Mouse (Mus musculus): ENCODE data around the gene Sdhc.
A peak's percentile ranks its signal among the peaks of the same experiment; 100 is the strongest.
"Not testable (repeated sequence)": the region's sequence is repeated elsewhere in the genome, so short reads cannot be mapped to it uniquely, and the experiment has no call there.

The Sdhc gene

GRCm38 (mm10) chr1:171169913-171170312, 19.5 kb upstream of the Sdhc start:
- ATAC-seq (ENCODE audit: insufficient number of reproducible peaks, low FRiP score, low TSS enrichment) = no peak

GRCm38 (mm10) chr1:171168906-171169305, 18.5 kb upstream of the Sdhc start:
- no peak for ATAC-seq (ENCODE audit: insufficient number of reproducible peaks, low FRiP score, low TSS enrichment)

GRCm38 (mm10) chr1:171165629-171166345, 15.4 kb upstream of the Sdhc start:
- ATAC-seq (ENCODE audit: insufficient number of reproducible peaks, low FRiP score, low TSS enrichment) = no peak

- ATAC-seq (ENCODE audit: insufficient number of reproducible peaks, low FRiP score, low TSS enrichment) = no peak
Measured at GRCm38 (mm10) chr1:171164258-171164657, 13.9 kb upstream of the Sdhc start.

- ATAC-seq (ENCODE audit: insufficient number of reproducible peaks, low FRiP score, low TSS enrichment) = no peak
Measured at GRCm38 (mm10) chr1:171162526-171162925, 12.1 kb upstream of the Sdhc start.

- no peak for ATAC-seq (ENCODE audit: insufficient number of reproducible peaks, low FRiP score, low TSS enrichment)
Measured at GRCm38 (mm10) chr1:171159485-171159975, 9.1 kb upstream of the Sdhc start.

GRCm38 (mm10) chr1:171157965-171158364, 7.6 kb upstream of the Sdhc start:
- ATAC-seq (ENCODE audit: insufficient number of reproducible peaks, low FRiP score, low TSS enrichment) = no peak

- no peak for ATAC-seq (ENCODE audit: insufficient number of reproducible peaks, low FRiP score, low TSS enrichment)
Measured at GRCm38 (mm10) chr1:171156644-171157043, 6.2 kb upstream of the Sdhc start.

- ATAC-seq (ENCODE audit: insufficient number of reproducible peaks, low FRiP score, low TSS enrichment) = no peak
Measured at GRCm38 (mm10) chr1:171151966-171152365, 1.6 kb upstream of the Sdhc start.

- ATAC-seq (ENCODE audit: insufficient number of reproducible peaks, low FRiP score, low TSS enrichment) = peak; percentile 43
Measured at GRCm38 (mm10) chr1:171150838-171151391, 512 bp upstream of the Sdhc start.

- ATAC-seq (ENCODE audit: insufficient number of reproducible peaks, low FRiP score, low TSS enrichment) = not testable (repeated sequence)
Measured at GRCm38 (mm10) chr1:171142981-171143380, 7.4 kb downstream of the Sdhc start.

- not testable (repeated sequence) for ATAC-seq (ENCODE audit: insufficient number of reproducible peaks, low FRiP score, low TSS enrichment)
Measured at GRCm38 (mm10) chr1:171137486-171138155, 12.8 kb downstream of the Sdhc start.

- no peak for ATAC-seq (ENCODE audit: insufficient number of reproducible peaks, low FRiP score, low TSS enrichment)
Measured at GRCm38 (mm10) chr1:171135600-171135999, 14.8 kb downstream of the Sdhc start.

- no peak for ATAC-seq (ENCODE audit: insufficient number of reproducible peaks, low FRiP score, low TSS enrichment)
Measured at GRCm38 (mm10) chr1:171130971-171131370, 19.4 kb downstream of the Sdhc start.

- no peak for ATAC-seq (ENCODE audit: insufficient number of reproducible peaks, low FRiP score, low TSS enrichment)
Measured at GRCm38 (mm10) chr1:171129251-171129650, 21.2 kb downstream of the Sdhc start.

- no peak for ATAC-seq (ENCODE audit: insufficient number of reproducible peaks, low FRiP score, low TSS enrichment)
Measured at GRCm38 (mm10) chr1:171124398-171124797, 26.0 kb downstream of the Sdhc start.

- no peak for ATAC-seq (ENCODE audit: insufficient number of reproducible peaks, low FRiP score, low TSS enrichment)
Measured at GRCm38 (mm10) chr1:171122932-171123331, 27.5 kb downstream of the Sdhc start.

- ATAC-seq (ENCODE audit: insufficient number of reproducible peaks, low FRiP score, low TSS enrichment) = no peak
Measured at GRCm38 (mm10) chr1:171121839-171122238, 28.6 kb downstream of the Sdhc start.

GRCm38 (mm10) chr1:171120893-171121292, 29.5 kb downstream of the Sdhc start:
- no peak for ATAC-seq (ENCODE audit: insufficient number of reproducible peaks, low FRiP score, low TSS enrichment)

- ATAC-seq (ENCODE audit: insufficient number of reproducible peaks, low FRiP score, low TSS enrichment) = no peak
Measured at GRCm38 (mm10) chr1:171119405-171119804, 31.0 kb downstream of the Sdhc start.

- ATAC-seq (ENCODE audit: insufficient number of reproducible peaks, low FRiP score, low TSS enrichment) = no peak
Measured at GRCm38 (mm10) chr1:171118996-171119395, 31.4 kb downstream of the Sdhc start.
